Mouse (Mus musculus): ENCODE results near the gene Srl. TPM values are rescaled to one million over a fixed set of nuclear protein-coding genes. Genes with fewer than 3 reads are reported as not detected.
A peak's percentile ranks its signal among the peaks of the same experiment; 100 is the strongest.

The Srl gene
- total and polyA plus RNA-seq, 3 experiments: 276 to 870 (median 771) TPM

DNA sequence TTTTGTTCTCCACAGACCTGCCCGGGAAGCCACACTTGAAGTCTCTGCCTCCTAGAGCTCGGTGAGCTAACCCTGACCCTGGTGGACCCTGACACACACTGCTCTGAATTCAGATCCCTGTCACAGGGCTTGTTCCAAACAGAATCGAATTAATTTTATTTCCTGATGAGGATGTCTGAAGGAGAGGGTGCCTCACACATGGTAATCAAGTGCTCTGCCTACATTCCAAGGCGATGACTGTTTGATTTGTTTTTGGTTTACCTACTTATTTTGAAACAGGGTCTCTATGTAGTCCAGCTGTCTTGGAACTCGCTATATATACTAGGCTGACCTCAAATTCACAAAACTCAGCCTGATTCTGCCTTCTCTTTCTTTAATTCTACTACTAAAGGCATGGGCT is 68.4 kb downstream of the Srl start:
- intact Hi-C loops (cut with DNase I): no loop called here
- 72% methylated on average over 5 of the region's 5 CpGs for WGBS
- Histone ChIP-seq H3K36me3 (ENCODE audit: control insufficient read depth, insufficient read depth, low read length) (no peaks in the 10 kb centered on the region), H3K27me3 (ENCODE audit: control insufficient read depth, insufficient read depth, low read length) (no peaks in the 10 kb centered on the region), H3K79me2 (replicated peaks; ENCODE audit: control insufficient read depth, insufficient read depth, low read length) (no peaks in the 10 kb centered on the region), H3K4me3 (no peak overlapping the region), H3K27ac (peak overlapping the region; percentile 36), H3K4me1 (ENCODE audit: control insufficient read depth, insufficient read depth, low read length) (peaks cover 2% of the 10 kb centered on the region; the same call in 1 of the 2 replicates), H3K9ac (ENCODE audit: low read depth, low read length) (no peak overlapping the region)
- TF ChIP-seq POLR2A (IDR thresholded peaks at IDR 0.05; ENCODE audit: insufficient read depth, low read depth, low read length): no peak
- TF ChIP-seq CTCF (IDR thresholded peaks at IDR 0.05): no peak
- no peak for TF ChIP-seq EP300 (IDR thresholded peaks at IDR 0.05; ENCODE audit: insufficient read depth, low read depth, low read length)
- DNase-seq: no peak

DNA sequence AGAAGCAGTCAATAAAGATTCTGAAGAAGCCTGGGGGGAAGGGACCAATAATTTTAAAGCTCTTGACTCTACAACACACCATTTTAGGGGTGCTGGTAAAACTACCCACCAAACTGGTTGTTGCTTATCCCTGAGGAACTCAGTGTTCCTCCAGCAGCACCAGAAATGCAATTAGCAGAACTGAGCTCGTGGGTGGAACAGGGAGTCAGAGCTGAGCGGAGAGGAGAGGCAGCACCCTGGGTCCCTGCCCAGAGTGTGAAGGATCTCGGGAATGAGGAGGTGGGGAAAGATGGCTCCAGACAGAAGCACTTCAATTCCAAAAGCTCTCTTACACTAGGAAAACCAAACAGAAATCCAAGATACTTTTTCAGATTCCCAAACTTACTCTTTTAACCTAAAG is 68.9 kb downstream of the Srl start:
- no peaks in the 10 kb centered on the region for H3K36me3 ChIP-seq (ENCODE audit: control insufficient read depth, insufficient read depth, low read length)
- DNase-seq: peak; percentile 63 to 69
- no peaks in the 10 kb centered on the region for H3K27me3 ChIP-seq (ENCODE audit: control insufficient read depth, insufficient read depth, low read length)
- no peak overlapping the region for H3K9ac ChIP-seq (ENCODE audit: low read depth, low read length)
- peak overlapping the region; percentile 36 for H3K27ac ChIP-seq
- TF ChIP-seq CTCF (IDR thresholded peaks at IDR 0.05) (no peak), POLR2A (IDR thresholded peaks at IDR 0.05; ENCODE audit: insufficient read depth, low read depth, low read length) (0 out of 2 replicates have a peak, but pooled peaks have one; percentile 25)
- H3K4me3 ChIP-seq: no peak overlapping the region
- H3K4me1 ChIP-seq (ENCODE audit: control insufficient read depth, insufficient read depth, low read length): peaks cover 2% of the 10 kb centered on the region; the same call in 1 of the 2 replicates
- 32% methylated on average over 3 of the region's 3 CpGs for WGBS
- H3K79me2 ChIP-seq (replicated peaks; ENCODE audit: control insufficient read depth, insufficient read depth, low read length): no peaks in the 10 kb centered on the region
- intact Hi-C loops (cut with DNase I): no loop called here

DNA sequence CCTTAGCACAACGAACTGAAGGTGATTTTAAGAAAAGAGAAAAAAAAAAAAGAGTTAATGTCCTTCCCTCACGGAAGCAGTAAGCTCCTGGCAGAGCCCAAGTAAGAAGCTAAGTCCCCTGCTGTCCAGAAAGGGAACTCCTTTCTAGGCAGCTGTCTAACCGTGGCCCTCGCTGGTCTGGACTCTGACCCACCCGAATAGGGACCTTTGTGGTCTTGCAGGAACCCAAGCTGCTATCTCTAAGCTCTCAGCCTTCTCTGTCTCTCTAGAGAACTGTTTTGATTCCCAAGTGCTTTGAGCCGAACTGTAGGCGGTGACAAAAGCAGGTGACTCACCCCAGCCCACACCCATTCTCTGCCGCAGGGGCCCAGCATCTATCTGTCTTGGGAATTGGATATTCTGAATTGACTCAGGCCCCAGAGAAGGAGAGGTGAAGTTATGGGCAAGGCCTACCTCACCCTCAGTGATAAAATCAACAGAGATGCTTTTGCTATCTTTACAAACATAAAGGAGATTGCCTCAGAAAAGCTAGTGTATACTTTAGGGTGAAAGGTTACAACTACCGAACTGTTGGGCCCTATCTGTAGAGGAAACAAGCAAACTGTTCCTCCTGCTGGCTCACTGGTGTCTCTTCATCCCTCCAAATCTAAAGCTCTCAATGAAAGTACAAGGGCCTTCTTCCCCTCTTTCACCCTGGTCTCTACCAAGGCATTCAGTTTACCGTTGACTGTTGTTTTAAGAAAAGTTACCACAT is 71.8 kb downstream of the Srl start:
- intact Hi-C loops (cut with DNase I): no loop called here
- DNase-seq: no peak
- Histone ChIP-seq H3K9ac (ENCODE audit: low read depth, low read length) (no peak overlapping the region), H3K27me3 (ENCODE audit: control insufficient read depth, insufficient read depth, low read length) (no peaks in the 10 kb centered on the region), H3K4me3 (no peak overlapping the region), H3K27ac (no peak overlapping the region), H3K36me3 (ENCODE audit: control insufficient read depth, insufficient read depth, low read length) (no peaks in the 10 kb centered on the region), H3K4me1 (ENCODE audit: control insufficient read depth, insufficient read depth, low read length) (no peaks in the 10 kb centered on the region; the same call in 1 of the 2 replicates), H3K79me2 (replicated peaks; ENCODE audit: control insufficient read depth, insufficient read depth, low read length) (no peaks in the 10 kb centered on the region)
- WGBS: 44% methylated on average over 10 of the region's 10 CpGs
- TF ChIP-seq CTCF (IDR thresholded peaks at IDR 0.05) (peak; percentile 59), POLR2A (IDR thresholded peaks at IDR 0.05; ENCODE audit: insufficient read depth, low read depth, low read length) (no peak), EP300 (IDR thresholded peaks at IDR 0.05; ENCODE audit: insufficient read depth, low read depth, low read length) (no peak)

DNA sequence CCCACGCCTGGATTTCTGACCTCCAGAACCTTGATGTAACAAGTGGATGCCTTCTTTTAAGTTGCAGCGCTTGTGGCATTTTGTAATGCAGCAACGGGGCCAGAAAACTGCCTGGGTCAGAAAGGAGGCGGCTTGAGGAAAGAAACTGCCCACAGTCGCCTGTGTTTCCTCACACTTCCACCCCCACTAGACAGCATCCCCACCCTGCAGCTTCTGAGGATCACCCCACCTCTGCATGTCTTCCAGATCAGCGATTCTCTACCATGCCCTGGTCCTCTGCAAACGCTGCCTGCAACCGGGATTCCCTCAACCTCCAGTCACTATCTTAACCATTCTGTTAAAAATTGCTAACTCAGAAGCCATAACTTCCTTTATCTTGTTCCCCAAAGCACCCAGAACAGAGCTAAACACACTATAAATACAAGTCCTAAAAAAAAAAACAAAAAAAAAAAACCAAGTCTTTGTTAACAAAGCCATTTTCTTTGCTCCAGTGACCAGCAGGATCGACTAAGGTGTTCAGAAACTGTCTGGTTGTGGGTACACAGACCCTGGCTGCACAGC is 77.0 kb downstream of the Srl start:
- TF ChIP-seq POLR2A (IDR thresholded peaks at IDR 0.05; ENCODE audit: insufficient read depth, low read depth, low read length): no peak
- TF ChIP-seq CTCF (IDR thresholded peaks at IDR 0.05): no peak
- TF ChIP-seq EP300 (IDR thresholded peaks at IDR 0.05; ENCODE audit: insufficient read depth, low read depth, low read length): no peak
- DNase-seq: peak in 1 of 2 experiments; percentile 35
- H3K4me3 ChIP-seq: no peak overlapping the region
- no peak overlapping the region for H3K9ac ChIP-seq (ENCODE audit: low read depth, low read length)
- no peaks in the 10 kb centered on the region for H3K36me3 ChIP-seq (ENCODE audit: control insufficient read depth, insufficient read depth, low read length)
- no peaks in the 10 kb centered on the region for H3K79me2 ChIP-seq (replicated peaks; ENCODE audit: control insufficient read depth, insufficient read depth, low read length)
- no peak overlapping the region for H3K27ac ChIP-seq
- intact Hi-C loops (cut with DNase I): no loop called here
- no peaks in the 10 kb centered on the region for H3K4me1 ChIP-seq (ENCODE audit: control insufficient read depth, insufficient read depth, low read length)
- H3K27me3 ChIP-seq (ENCODE audit: control insufficient read depth, insufficient read depth, low read length): no peaks in the 10 kb centered on the region
- WGBS: 70% methylated on average over 9 of the region's 9 CpGs

DNA sequence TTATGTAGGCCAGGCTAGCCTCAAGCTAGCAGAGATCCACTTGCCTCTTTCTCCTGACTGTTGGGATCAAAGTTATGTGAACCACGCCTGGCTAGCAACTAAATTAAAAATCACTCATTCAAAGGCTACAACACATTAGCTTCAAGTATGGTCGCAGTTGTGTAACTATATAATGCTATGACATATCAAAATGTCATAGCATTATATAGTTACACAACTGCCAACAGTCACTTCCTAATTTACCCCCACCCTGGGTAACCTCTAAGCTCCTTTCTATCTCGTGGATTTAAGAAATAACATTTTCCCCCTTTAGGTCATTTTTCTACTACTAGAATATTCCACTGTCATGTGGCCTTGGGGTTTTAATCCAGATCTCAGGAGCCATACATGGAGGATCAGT is 83.7 kb downstream of the Srl start:
- H3K79me2 ChIP-seq (replicated peaks; ENCODE audit: control insufficient read depth, insufficient read depth, low read length): no peaks in the 10 kb centered on the region
- TF ChIP-seq POLR2A (IDR thresholded peaks at IDR 0.05; ENCODE audit: insufficient read depth, low read depth, low read length) (no peak), EP300 (IDR thresholded peaks at IDR 0.05; ENCODE audit: insufficient read depth, low read depth, low read length) (no peak), CTCF (IDR thresholded peaks at IDR 0.05) (no peak)
- H3K27me3 ChIP-seq (ENCODE audit: control insufficient read depth, insufficient read depth, low read length): no peaks in the 10 kb centered on the region
- 85% methylated on average over 3 of the region's 3 CpGs for WGBS
- no peak overlapping the region for H3K27ac ChIP-seq
- H3K36me3 ChIP-seq (ENCODE audit: control insufficient read depth, insufficient read depth, low read length): no peaks in the 10 kb centered on the region
- DNase-seq: no peak
- no peak overlapping the region for H3K4me3 ChIP-seq
- intact Hi-C loops (cut with DNase I): no loop called here
- no peak overlapping the region for H3K9ac ChIP-seq (ENCODE audit: low read depth, low read length)
- H3K4me1 ChIP-seq (ENCODE audit: control insufficient read depth, insufficient read depth, low read length): no peaks in the 10 kb centered on the region

DNA sequence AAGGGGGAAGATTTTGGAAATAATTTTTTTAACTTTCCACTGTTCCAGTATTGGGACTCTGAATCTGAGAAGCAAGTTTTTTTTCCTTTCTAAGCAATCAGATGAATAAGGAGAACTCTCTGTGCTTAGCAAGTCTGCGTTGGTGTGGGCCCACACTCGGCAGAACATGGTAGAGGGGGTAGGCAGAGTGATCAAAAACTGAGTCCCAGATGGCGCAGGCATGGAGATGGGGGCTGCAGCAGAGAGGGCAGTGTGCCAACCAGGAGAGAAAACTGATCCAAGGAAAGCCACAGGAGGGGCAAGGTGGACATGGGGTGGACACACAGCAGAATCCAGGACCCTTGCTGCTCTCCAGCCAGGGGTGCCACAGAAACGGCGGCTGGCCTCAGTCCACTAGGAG is 85.2 kb downstream of the Srl start:
- H3K4me3 ChIP-seq: no peak overlapping the region
- DNase-seq: no peak
- H3K27ac ChIP-seq: no peak overlapping the region
- no peaks in the 10 kb centered on the region for H3K4me1 ChIP-seq (ENCODE audit: control insufficient read depth, insufficient read depth, low read length)
- no peak for TF ChIP-seq CTCF (IDR thresholded peaks at IDR 0.05)
- TF ChIP-seq POLR2A (IDR thresholded peaks at IDR 0.05; ENCODE audit: insufficient read depth, low read depth, low read length): no peak
- TF ChIP-seq EP300 (IDR thresholded peaks at IDR 0.05; ENCODE audit: insufficient read depth, low read depth, low read length): no peak
- H3K9ac ChIP-seq (ENCODE audit: low read depth, low read length): no peak overlapping the region
- intact Hi-C loops (cut with DNase I): no loop called here
- no peaks in the 10 kb centered on the region for H3K36me3 ChIP-seq (ENCODE audit: control insufficient read depth, insufficient read depth, low read length)
- 80% methylated on average over 5 of the region's 5 CpGs for WGBS
- H3K79me2 ChIP-seq (replicated peaks; ENCODE audit: control insufficient read depth, insufficient read depth, low read length): no peaks in the 10 kb centered on the region
- no peaks in the 10 kb centered on the region for H3K27me3 ChIP-seq (ENCODE audit: control insufficient read depth, insufficient read depth, low read length)
